Mouse (Mus musculus) limb, embryonic 12.5 days (tissue): ENCODE data around the gene Fcgrt. TPM values are rescaled to one million over a fixed set of nuclear protein-coding genes. Genes with fewer than 3 reads are reported as not detected.

ENCODE experiments used
- ATAC-seq: fragments of 200-750 bp; cut with Nextera tagmentation; 2 replicates; pipeline ENCODE4 v1.8.0; 2017; ENCODE audit warnings: low read depth, moderate TSS enrichment; ENCODE audit not compliant: insufficient number of reproducible peaks, insufficient read depth, low FRiP score, low TSS enrichment
- H3K27ac ChIP-seq: fragments of 300-500 bp; sonication (generic); 2 replicates; pipeline ENCODE4 v1.5.1; 2016; ENCODE audit warnings: mild to moderate bottlenecking, moderate library complexity
- H3K27me3 ChIP-seq: fragments of 300-500 bp; sonication (generic); 2 replicates; pipeline ENCODE4 v1.6.1; 2016; ENCODE audit warnings: mild to moderate bottlenecking, moderate library complexity
- H3K36me3 ChIP-seq: fragments of 300-500 bp; sonication (generic); 2 replicates; pipeline ENCODE4 v1.6.1; 2016; ENCODE audit warnings: mild to moderate bottlenecking, moderate library complexity
- H3K4me1 ChIP-seq: fragments of 300-500 bp; sonication (generic); replicated peaks from 2 replicates; pipeline ENCODE4 v1.6.1; 2016
- H3K4me2 ChIP-seq: fragments of 300-500 bp; sonication (generic); 2 replicates; pipeline ENCODE4 v1.6.1; 2016; ENCODE audit warnings: mild to moderate bottlenecking, moderate library complexity
- H3K4me3 ChIP-seq: fragments of 300-500 bp; sonication (generic); replicated peaks from 2 replicates; pipeline ENCODE4 v1.5.1; 2016; ENCODE audit warnings: mild to moderate bottlenecking
- H3K9ac ChIP-seq: fragments of 300-500 bp; sonication (generic); replicated peaks from 2 replicates; pipeline ENCODE4 v1.6.1; 2016; ENCODE audit warnings: mild to moderate bottlenecking, moderate library complexity
- H3K9me3 ChIP-seq: fragments of 300-500 bp; sonication (generic); 2 replicates; pipeline ENCODE4 v1.6.1; 2016; ENCODE audit warnings: mild to moderate bottlenecking, moderate library complexity
- WGBS: fragments of 180-500 bp; shearing (Covaris S2); methylation state at CpG from one replicate; pipeline ENCODE4 v1.1.7; 2016; 5-methylcytosine and 5-hydroxymethylcytosine counted together
- polyA plus RNA-seq: library from polyadenylated mRNA; unstranded; fragments of >200 nt; fragmentation: Nextera tagmentation; extraction: Ambion mirVana; gene quantifications from 2 replicates; pipeline ENCODE4 v1.2.1, GENCODE M21; 2016

Fcgrt gene
- polyA plus RNA-seq, 1 experiment from 2014 or later, result 12.3 TPM

DNA sequence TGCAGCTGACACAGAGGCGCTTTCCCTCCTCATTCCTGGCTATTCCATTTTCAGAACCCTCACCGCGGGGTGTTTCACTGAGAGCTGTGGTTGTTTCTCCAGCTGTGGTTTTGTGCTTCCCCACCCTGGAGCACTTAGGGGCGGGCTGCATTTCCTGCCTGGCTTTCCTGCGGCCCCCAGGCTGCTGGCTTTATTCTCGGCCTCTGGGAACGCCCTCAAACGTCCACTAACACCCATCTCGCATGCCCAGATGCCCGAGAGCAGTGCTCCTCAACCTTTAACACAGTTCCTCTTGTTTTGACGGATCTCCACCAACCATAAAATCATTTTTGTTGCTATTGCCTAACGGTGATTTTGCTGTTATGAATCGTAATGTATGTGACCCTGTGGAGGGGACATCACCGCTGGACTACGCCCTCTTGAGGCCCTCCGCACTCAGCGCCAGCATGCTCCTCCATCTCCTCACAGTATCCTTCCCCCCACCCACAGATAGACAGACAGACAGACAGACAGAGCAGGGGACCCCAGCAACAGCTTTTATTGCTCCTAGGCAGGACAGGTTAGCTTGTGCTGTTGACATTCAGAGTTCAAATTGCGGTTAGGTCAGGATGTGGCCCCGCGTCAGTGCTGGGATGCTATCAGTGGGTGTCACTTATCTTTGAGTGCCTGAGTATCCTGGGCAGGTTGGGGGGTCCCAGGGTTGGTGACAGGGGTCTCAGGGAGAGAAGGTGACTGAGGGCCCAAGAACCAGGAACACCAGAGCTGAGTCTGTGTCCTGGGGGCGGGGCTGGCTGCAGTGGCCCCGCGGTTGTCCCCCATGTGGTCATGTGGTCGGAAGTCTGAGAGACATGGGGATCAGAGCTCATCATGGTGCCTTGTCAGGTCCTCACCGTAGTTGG lies 21.0 kb downstream of the Fcgrt start:
- H3K4me1 ChIP-seq, result peaks cover 9% of the 10 kb centered on the region; the same call in 1 of the 2 replicates
- H3K27me3 ChIP-seq, result no peaks in the 10 kb centered on the region
- H3K36me3 ChIP-seq, result peaks cover 66% of the 10 kb centered on the region
- peak overlapping the region; percentile 72 for H3K27ac ChIP-seq
- H3K4me2 ChIP-seq, result no peak overlapping the region; the same call in 1 of the 2 replicates
- no peak for ATAC-seq
- no peak overlapping the region for H3K4me3 ChIP-seq
- peak overlapping the region; percentile 37; the same call in 1 of the 2 replicates for H3K9ac ChIP-seq
- WGBS, result 69% methylated on average over 25 of the region's 25 CpGs
- no peaks in the 10 kb centered on the region for H3K9me3 ChIP-seq

DNA sequence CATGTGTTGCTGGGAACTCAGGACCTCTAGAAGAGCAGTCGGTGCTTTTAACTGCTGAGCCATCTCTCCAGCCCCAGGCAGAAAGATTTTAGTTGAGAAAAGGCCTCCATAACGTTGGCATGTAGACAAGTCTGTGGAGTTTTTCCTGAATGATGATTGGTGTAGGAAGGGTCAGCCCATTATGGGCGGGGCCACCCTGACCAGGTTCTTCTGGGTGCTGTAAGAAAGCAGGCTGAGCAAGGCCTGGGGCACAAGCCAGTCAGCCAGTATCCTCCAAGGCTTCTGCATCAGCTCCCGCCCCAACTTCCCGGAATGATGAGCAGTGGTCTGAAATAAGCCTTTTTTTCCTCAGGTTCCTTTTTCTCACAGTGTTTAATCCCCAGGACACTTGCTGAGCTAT lies 22.6 kb downstream of the Fcgrt start:
- 0 out of 2 replicates have a peak overlapping the region, but pooled peaks have one; percentile 37 for H3K27ac ChIP-seq
- no peaks in the 10 kb centered on the region for H3K27me3 ChIP-seq
- H3K36me3 ChIP-seq, result peaks cover 66% of the 10 kb centered on the region
- peaks cover 9% of the 10 kb centered on the region; the same call in 1 of the 2 replicates for H3K4me1 ChIP-seq
- H3K4me2 ChIP-seq, result no peak overlapping the region
- no peak overlapping the region for H3K4me3 ChIP-seq
- no peak for ATAC-seq
- H3K9me3 ChIP-seq, result no peaks in the 10 kb centered on the region
- no peak overlapping the region for H3K9ac ChIP-seq
- WGBS, result 54% methylated on average over 5 of the region's 5 CpGs

- no peak overlapping the region for H3K27ac ChIP-seq
- H3K4me1 ChIP-seq, result peaks cover 9% of the 10 kb centered on the region; the same call in 1 of the 2 replicates
- H3K36me3 ChIP-seq, result peaks cover 66% of the 10 kb centered on the region
- H3K4me3 ChIP-seq, result no peak overlapping the region
- WGBS, result under 1% methylated on average over 10 of the region's 10 CpGs
- no peak overlapping the region; the same call in 1 of the 2 replicates for H3K4me2 ChIP-seq
- H3K9me3 ChIP-seq, result no peaks in the 10 kb centered on the region
- no peaks in the 10 kb centered on the region for H3K27me3 ChIP-seq
- H3K9ac ChIP-seq, result no peak overlapping the region
- ATAC-seq, result 0 out of 2 replicates have a peak, but pooled peaks have one; percentile 53
Measured at GRCm38 (mm10) chr7:45079856-45080255, 23.8 kb downstream of the Fcgrt start.

GRCm38 (mm10) chr7:45078513-45078912 lies 25.1 kb downstream of the Fcgrt start:
- Histone ChIP-seq H3K9ac (no peak overlapping the region), H3K27me3 (no peaks in the 10 kb centered on the region), H3K36me3 (peaks cover 66% of the 10 kb centered on the region), H3K4me1 (peaks cover 9% of the 10 kb centered on the region; the same call in 1 of the 2 replicates), H3K9me3 (no peaks in the 10 kb centered on the region), H3K4me3 (no peak overlapping the region), H3K27ac (no peak overlapping the region), H3K4me2 (no peak overlapping the region)
- WGBS, result 39% methylated on average over 9 of the region's 9 CpGs
- no peak for ATAC-seq

GRCm38 (mm10) chr7:45077829-45078228 lies 25.8 kb downstream of the Fcgrt start:
- Histone ChIP-seq H3K36me3 (peaks cover 63% of the 10 kb centered on the region), H3K9me3 (no peaks in the 10 kb centered on the region), H3K27me3 (no peaks in the 10 kb centered on the region), H3K4me3 (no peak overlapping the region), H3K4me2 (no peak overlapping the region), H3K27ac (no peak overlapping the region), H3K4me1 (peaks cover 7% of the 10 kb centered on the region; the same call in 1 of the 2 replicates), H3K9ac (no peak overlapping the region)
- no peak for ATAC-seq
- WGBS, result 91% methylated on average over 2 of the region's 2 CpGs

DNA sequence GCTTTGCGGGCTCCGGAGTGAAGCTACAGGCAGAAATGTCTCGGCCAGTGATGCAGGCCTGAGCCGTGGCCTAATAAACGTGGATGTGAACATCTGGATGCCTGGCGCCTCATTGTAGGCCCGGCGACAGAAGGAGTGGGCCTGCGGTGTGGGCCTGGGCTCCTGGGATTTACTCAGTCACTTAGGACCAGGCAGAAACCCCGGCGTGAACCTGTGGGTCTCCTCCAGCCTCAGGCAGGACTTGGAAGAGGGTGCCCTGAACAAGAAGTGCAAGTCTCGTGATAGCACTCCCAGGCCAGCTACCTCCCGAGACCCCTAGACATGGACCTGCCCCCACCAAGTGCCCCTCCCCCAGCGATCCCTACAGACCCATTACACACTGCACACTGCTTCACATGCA lies 26.3 kb downstream of the Fcgrt start:
- WGBS, result 79% methylated on average over 14 of the region's 14 CpGs
- H3K4me2 ChIP-seq, result no peak overlapping the region
- H3K4me3 ChIP-seq, result no peak overlapping the region
- peaks cover 4% of the 10 kb centered on the region; the same call in 1 of the 2 replicates for H3K4me1 ChIP-seq
- no peak overlapping the region for H3K9ac ChIP-seq
- ATAC-seq, result no peak
- peaks cover 58% of the 10 kb centered on the region for H3K36me3 ChIP-seq
- no peak overlapping the region for H3K27ac ChIP-seq
- no peaks in the 10 kb centered on the region for H3K9me3 ChIP-seq
- H3K27me3 ChIP-seq, result no peaks in the 10 kb centered on the region

DNA sequence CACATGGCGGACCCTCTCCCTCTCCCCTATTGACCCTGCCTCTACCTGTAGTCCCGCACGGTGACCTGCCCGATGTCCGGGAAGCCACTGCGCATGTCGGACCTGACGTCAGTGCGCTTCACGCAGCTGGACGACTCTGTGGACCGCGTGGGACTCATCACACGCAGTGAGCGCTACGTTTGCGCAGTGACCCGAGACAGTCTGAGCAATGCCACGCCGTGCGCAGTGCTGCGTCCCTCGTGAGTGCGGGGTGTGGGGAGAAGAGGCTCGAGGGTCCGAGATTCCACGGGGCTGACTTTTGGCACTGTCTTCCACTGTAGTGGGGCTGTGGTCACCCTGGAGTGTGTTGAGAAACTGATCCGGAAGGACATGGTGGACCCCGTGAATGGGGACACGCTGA lies 27.1 kb downstream of the Fcgrt start:
- Histone ChIP-seq H3K9ac (no peak overlapping the region), H3K36me3 (peaks cover 56% of the 10 kb centered on the region), H3K4me1 (peaks cover 4% of the 10 kb centered on the region; the same call in 1 of the 2 replicates), H3K27me3 (no peaks in the 10 kb centered on the region), H3K4me3 (no peak overlapping the region), H3K27ac (no peak overlapping the region), H3K9me3 (no peaks in the 10 kb centered on the region), H3K4me2 (no peak overlapping the region)
- ATAC-seq, result no peak; the same call in 1 of the 2 replicates
- 89% methylated on average over 30 of the region's 30 CpGs for WGBS

GRCm38 (mm10) chr7:45075405-45075804 lies 28.2 kb downstream of the Fcgrt start:
- ATAC-seq, result no peak
- Histone ChIP-seq H3K9ac (no peak overlapping the region), H3K4me3 (no peak overlapping the region), H3K4me1 (peaks cover 4% of the 10 kb centered on the region; the same call in 1 of the 2 replicates), H3K27ac (no peak overlapping the region), H3K36me3 (peaks cover 51% of the 10 kb centered on the region), H3K9me3 (no peaks in the 10 kb centered on the region), H3K4me2 (no peak overlapping the region), H3K27me3 (no peaks in the 10 kb centered on the region)
- 86% methylated on average over 4 of the region's 4 CpGs for WGBS

DNA sequence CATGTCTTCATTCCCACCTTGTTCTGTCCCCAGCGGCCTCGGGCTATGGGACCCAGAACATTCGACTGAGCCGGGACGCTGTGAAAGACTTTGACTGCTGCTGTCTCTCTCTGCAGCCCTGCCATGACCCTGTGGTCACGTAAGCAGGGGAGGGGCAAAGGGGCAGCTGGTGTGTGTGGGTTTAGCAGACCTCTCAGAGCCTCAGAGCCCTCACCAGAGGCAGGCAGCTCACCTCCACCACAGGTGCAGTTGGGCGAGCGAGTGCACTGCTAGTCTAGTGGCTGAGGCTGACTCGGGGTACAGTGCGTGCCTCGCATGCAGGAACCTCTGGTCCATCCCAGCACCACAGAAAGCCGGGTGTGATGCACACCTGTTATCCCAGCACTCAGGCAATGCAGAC lies 29.7 kb downstream of the Fcgrt start:
- Histone ChIP-seq H3K27ac (no peak overlapping the region), H3K9ac (no peak overlapping the region), H3K36me3 (peaks cover 51% of the 10 kb centered on the region), H3K9me3 (no peaks in the 10 kb centered on the region), H3K4me1 (no peaks in the 10 kb centered on the region), H3K4me3 (no peak overlapping the region), H3K27me3 (no peaks in the 10 kb centered on the region), H3K4me2 (no peak overlapping the region)
- WGBS, result 89% methylated on average over 12 of the region's 12 CpGs
- no peak for ATAC-seq

GRCm38 (mm10) chr7:45073171-45073707 lies 30.4 kb downstream of the Fcgrt start:
- H3K27ac ChIP-seq, result no peak overlapping the region
- no peaks in the 10 kb centered on the region for H3K4me1 ChIP-seq
- no peak overlapping the region for H3K9ac ChIP-seq
- 77% methylated on average over 7 of the region's 7 CpGs for WGBS
- H3K36me3 ChIP-seq, result peaks cover 51% of the 10 kb centered on the region
- H3K27me3 ChIP-seq, result no peaks in the 10 kb centered on the region
- H3K4me2 ChIP-seq, result no peak overlapping the region
- no peak overlapping the region for H3K4me3 ChIP-seq
- no peaks in the 10 kb centered on the region for H3K9me3 ChIP-seq
- no peak for ATAC-seq

DNA sequence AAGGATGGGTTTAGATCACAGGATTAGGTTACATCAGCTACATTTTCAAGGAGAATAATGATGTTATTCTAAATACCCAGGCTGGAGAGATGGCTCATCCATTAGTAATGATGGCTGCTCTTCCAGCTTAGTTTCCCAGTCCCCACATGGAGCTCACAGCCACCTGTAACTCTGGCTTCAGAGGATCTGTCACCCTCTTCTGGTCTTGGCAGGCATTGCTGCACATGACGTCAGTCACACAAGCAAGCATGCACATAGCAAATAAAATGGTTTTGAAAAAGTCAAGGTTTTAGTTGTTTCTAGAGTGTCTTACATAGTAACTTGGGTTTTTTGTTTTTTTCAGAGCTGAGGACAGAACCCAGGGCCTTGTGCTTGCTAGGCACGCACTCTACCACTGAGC lies 31.4 kb downstream of the Fcgrt start:
- Histone ChIP-seq H3K27me3 (no peaks in the 10 kb centered on the region), H3K27ac (no peak overlapping the region), H3K9ac (no peak overlapping the region), H3K9me3 (no peaks in the 10 kb centered on the region), H3K4me1 (no peaks in the 10 kb centered on the region), H3K4me2 (no peak overlapping the region), H3K4me3 (no peak overlapping the region), H3K36me3 (peaks cover 47% of the 10 kb centered on the region)
- 86% methylated on average over 2 of the region's 2 CpGs for WGBS
- no peak for ATAC-seq
